Comparison of ENCODE assay signal across 7 mouse cellular contexts in the genomic region with DNA sequence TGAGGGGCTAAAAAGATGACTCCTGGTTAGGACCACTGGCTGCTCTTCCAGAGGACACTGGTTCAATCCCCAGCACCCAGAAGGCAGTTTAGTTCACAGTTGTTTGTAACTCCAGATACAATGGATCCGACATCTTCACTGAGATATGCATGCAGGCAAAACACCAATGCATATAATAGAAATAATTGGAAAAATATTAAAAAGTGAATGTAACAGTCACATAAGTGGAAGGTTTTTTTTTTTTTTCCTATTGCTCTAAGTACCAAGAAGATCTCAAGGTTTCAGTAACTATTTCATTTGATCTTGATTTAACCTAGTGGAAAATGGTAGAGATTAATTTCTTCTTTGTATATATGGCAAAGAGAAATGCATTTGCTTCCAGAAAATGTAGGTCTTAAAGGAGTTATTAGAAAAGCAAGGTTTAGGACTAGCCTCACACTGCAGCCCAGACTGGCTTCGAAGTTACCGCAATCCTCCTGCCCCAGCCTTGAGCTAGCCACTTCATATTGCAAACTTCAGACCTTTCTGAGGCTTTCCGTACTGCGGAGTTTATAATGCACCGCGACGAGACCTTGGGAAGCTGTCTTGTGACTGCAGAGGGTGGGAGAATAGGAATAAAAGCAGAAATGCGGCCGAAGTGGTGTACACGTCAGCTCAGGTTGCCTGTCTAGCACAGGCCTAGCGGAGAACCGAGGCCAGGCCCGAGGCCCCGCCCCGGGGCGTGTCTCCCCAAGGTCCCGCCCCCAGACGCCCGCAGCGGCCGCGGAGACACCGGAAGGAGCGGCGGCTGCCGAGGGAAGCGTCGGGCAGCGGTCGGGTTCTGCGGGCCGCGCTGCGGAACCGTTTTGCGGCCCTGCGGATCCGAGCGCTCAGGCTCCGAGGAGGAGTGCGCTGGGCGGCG. TPM values are rescaled to one million over a fixed set of nuclear protein-coding genes. Genes with fewer than 3 reads are reported as not detected.
DNase-seq lines count a peak whose midpoint lies in the region; ATAC-seq and TF ChIP-seq lines count a peak whose summit lies in the region.

A gene (plus strand): TSS at position 747 of the 901 bp plus-strand sequence.

- H3K4me3 ChIP-seq in embryonic facial prominence, embryonic 12.5 days = peak within 1 kb of the TSS; percentile 63
- peak within 1 kb of the TSS; percentile 81 for H3K4me3 ChIP-seq in kidney, adult 2 months (ENCODE audit: insufficient read depth, low read depth, low read length)
- H3K4me3 ChIP-seq in limb, embryonic 12.5 days (replicated peaks) = peak within 1 kb of the TSS; percentile 71
- peak within 1 kb of the TSS; percentile 78 for H3K4me3 ChIP-seq in midbrain, embryonic 15.5 days
- peak within 1 kb of the TSS; percentile 92 for H3K4me3 ChIP-seq in spleen, adult 2 months (ENCODE audit: extremely low read depth, insufficient read depth, insufficient read length)

- 6% methylated on average over 40 of the region's 44 CpGs for WGBS in embryonic facial prominence, embryonic 12.5 days
- whole genome bisulfite sequencing in kidney, adult 2 months = 7% methylated on average over 43 of the region's 44 CpGs
- 6% methylated on average over 40 of the region's 44 CpGs for WGBS in limb, embryonic 12.5 days
- 7% methylated on average over 44 of the region's 44 CpGs for WGBS in midbrain, embryonic 15.5 days
- 8% methylated on average over 41 of the region's 44 CpGs for WGBS in spleen, adult 2 months

- H3K4me2 ChIP-seq in embryonic facial prominence, embryonic 12.5 days (replicated peaks) = peak within 1 kb of the TSS; percentile 49
- peak within 1 kb of the TSS; percentile 61 for H3K4me2 ChIP-seq in limb, embryonic 12.5 days
- peak within 1 kb of the TSS; percentile 51 for H3K4me2 ChIP-seq in midbrain, embryonic 15.5 days

- H3K27me3 ChIP-seq in embryonic facial prominence, embryonic 12.5 days = no peaks in the 10 kb centered on the region
- no peaks in the 10 kb centered on the region for H3K27me3 ChIP-seq in kidney, adult 2 months (replicated peaks; ENCODE audit: control insufficient read depth, insufficient read depth, low read length)
- H3K27me3 ChIP-seq in limb, embryonic 12.5 days = no peaks in the 10 kb centered on the region
- H3K27me3 ChIP-seq in midbrain, embryonic 15.5 days (replicated peaks) = no peaks in the 10 kb centered on the region
- no peaks in the 10 kb centered on the region for H3K27me3 ChIP-seq in spleen, adult 2 months (ENCODE audit: control insufficient read depth, insufficient read depth, low read length)

- H3K36me3 ChIP-seq in embryonic facial prominence, embryonic 12.5 days = peaks cover 6% of the 10 kb centered on the region; the same call in 1 of the 2 replicates
- H3K36me3 ChIP-seq in kidney, adult 2 months (ENCODE audit: control insufficient read depth, insufficient read depth, low read length) = no peaks in the 10 kb centered on the region
- H3K36me3 ChIP-seq in limb, embryonic 12.5 days = 0 out of 2 replicates have a peak, but pooled peaks cover 4% of the 10 kb centered on the region
- H3K36me3 ChIP-seq in midbrain, embryonic 15.5 days (replicated peaks) = no peaks in the 10 kb centered on the region
- H3K36me3 ChIP-seq in spleen, adult 2 months (ENCODE audit: control insufficient read depth, insufficient read depth, low read length) = no peaks in the 10 kb centered on the region

- ATAC-seq in embryonic facial prominence, embryonic 12.5 days (ENCODE audit: insufficient number of reproducible peaks, insufficient read depth, low FRiP score, low TSS enrichment) = peak; percentile 96
- ATAC-seq in limb, embryonic 12.5 days (ENCODE audit: insufficient number of reproducible peaks, insufficient read depth, low FRiP score, low TSS enrichment, low read depth) = peak; percentile 92
- ATAC-seq in midbrain, embryonic 15.5 days (replicated peaks) = peak; percentile 96

- H3K9ac ChIP-seq in embryonic facial prominence, embryonic 12.5 days = peak within 1 kb of the TSS; percentile 82
- H3K9ac ChIP-seq in limb, embryonic 12.5 days (replicated peaks) = peak within 1 kb of the TSS; percentile 80
- H3K9ac ChIP-seq in midbrain, embryonic 15.5 days = peak within 1 kb of the TSS; percentile 92

- H3K27ac ChIP-seq in embryonic facial prominence, embryonic 12.5 days = peak within 1 kb of the TSS; percentile 69; the same call in 1 of the 2 replicates
- peak within 1 kb of the TSS; percentile 85 for H3K27ac ChIP-seq in kidney, adult 2 months (ENCODE audit: insufficient read depth, low read depth, low read length)
- H3K27ac ChIP-seq in limb, embryonic 12.5 days = peak within 1 kb of the TSS; percentile 78; the same call in 1 of the 2 replicates
- peak within 1 kb of the TSS; percentile 86 for H3K27ac ChIP-seq in midbrain, embryonic 15.5 days
- H3K27ac ChIP-seq in spleen, adult 2 months (ENCODE audit: insufficient read depth, low read length) = peak within 1 kb of the TSS; percentile 21; the same call in 1 of the 2 replicates

- no peak for TF ChIP-seq CTCF in kidney, adult 2 months (conservative IDR thresholded peaks at IDR 0.05; ENCODE audit: insufficient read depth, insufficient read length, low read depth, low read length)
- TF ChIP-seq CTCF in spleen, adult 2 months (IDR thresholded peaks at IDR 0.05; ENCODE audit: extremely low read depth, insufficient read depth, insufficient read length, insufficient replicate concordance) = no peak

- peaks cover 16% of the 10 kb centered on the region for H3K4me1 ChIP-seq in embryonic facial prominence, embryonic 12.5 days
- peaks cover 12% of the 10 kb centered on the region for H3K4me1 ChIP-seq in kidney, adult 2 months (ENCODE audit: control insufficient read depth, insufficient read depth, low read length)
- peaks cover 15% of the 10 kb centered on the region for H3K4me1 ChIP-seq in limb, embryonic 12.5 days (replicated peaks)
- peaks cover 33% of the 10 kb centered on the region for H3K4me1 ChIP-seq in midbrain, embryonic 15.5 days
- H3K4me1 ChIP-seq in spleen, adult 2 months (ENCODE audit: control insufficient read depth, insufficient read depth, insufficient read length) = peaks cover 5% of the 10 kb centered on the region

- TF ChIP-seq POLR2A in kidney, adult 2 months (IDR thresholded peaks at IDR 0.05; ENCODE audit: low read depth, low read length) = peak; percentile 61
- peak; percentile 47 for TF ChIP-seq POLR2A in spleen, adult 2 months (IDR thresholded peaks at IDR 0.05; ENCODE audit: low read depth, low read length)

- H3K9me3 ChIP-seq in embryonic facial prominence, embryonic 12.5 days = no peaks in the 10 kb centered on the region
- no peaks in the 10 kb centered on the region for H3K9me3 ChIP-seq in limb, embryonic 12.5 days
- no peaks in the 10 kb centered on the region for H3K9me3 ChIP-seq in midbrain, embryonic 15.5 days

- DNase-seq in adrenal gland, postnatal 25 days = peak; percentile 96
- DNase-seq in heart, adult 18-20 months = peak; percentile 95 to 96
- DNase-seq in kidney, adult 2 months = peak; percentile 96
- peak; percentile 75 to 93 for DNase-seq in spleen, adult 2 months (ENCODE audit: low read depth in 1 of 2, low spot score in 2 of 2)

RNA-seq across cellular contexts. Expression of the gene that starts here (rescaled TPM):
- total RNA-seq in adrenal gland, postnatal 25 days (2021) = 121 and 126 TPM in 2 replicates
- polyA plus RNA-seq in embryonic facial prominence, embryonic 12.5 days (2016; fragmentation: Nextera tagmentation; extraction: Ambion mirVana) = 51.1 and 56.7 TPM in 2 replicates
- 10 to 100 TPM; 22.2 to 24.3 TPM for total RNA-seq in heart, adult 18-20 months (2021)
- 21.0 and 23.7 TPM in 2 replicates for polyA plus RNA-seq in kidney, adult 2 months (2012; rRNA removed)
- 53.8 and 54.8 TPM in 2 replicates for polyA plus RNA-seq in limb, embryonic 12.5 days (2016; fragmentation: Nextera tagmentation; extraction: Ambion mirVana)
- 89.2 and 92.8 TPM in 2 replicates for polyA plus RNA-seq in midbrain, embryonic 15.5 days (2015; fragmentation: Nextera tagmentation; extraction: Ambion mirVana)
- polyA plus RNA-seq in spleen, adult 2 months (2012; rRNA removed) = 6.7 and 7.3 TPM in 2 replicates

Comparison
In these comparisons a context has a peak if more than half of its experiments do, and no peak if none do; other contexts are left out.
1. Peak in every context shown above with its lines: DNase-seq, ATAC-seq, H3K4me3 ChIP-seq and H3K27ac ChIP-seq.
2. H3K27ac ChIP-seq: peak in every context shown above with its lines; median percentile 86 in midbrain, embryonic 15.5 days; 85 in kidney, adult 2 months; 78 in limb, embryonic 12.5 days; 69 in embryonic facial prominence, embryonic 12.5 days; 21 in spleen, adult 2 months.